Mouse (Mus musculus) lung, postnatal 25 days (tissue): ENCODE results near the gene Rbm15b.

Source experiments
- DNase-seq: peaks from one replicate; pipeline ENCODE4 v3.0.0; 2022; ENCODE audit warnings: low spot score

The Rbm15b gene

GRCm38 (mm10) chr9:106886828-106887702 lies at the start of gene Rbm15b:
TSS of gene Rbm15b (minus strand) at chr9:106887428.
- peak; percentile 98 for DNase-seq

- no peak for DNase-seq
Observed at GRCm38 (mm10) chr9:106934998-106935397, 47.8 kb upstream of the Rbm15b start.

- no peak for DNase-seq
Observed at GRCm38 (mm10) chr9:106914878-106915277, 27.6 kb upstream of the Rbm15b start.

GRCm38 (mm10) chr9:106913759-106914158 lies 26.5 kb upstream of the Rbm15b start:
- DNase-seq: peak; percentile 18

GRCm38 (mm10) chr9:106911624-106912023 lies 24.4 kb upstream of the Rbm15b start:
- DNase-seq: no peak

- DNase-seq: peak; percentile 42
Observed at GRCm38 (mm10) chr9:106908715-106909114, 21.5 kb upstream of the Rbm15b start.

GRCm38 (mm10) chr9:106908174-106908573 lies 20.9 kb upstream of the Rbm15b start:
- DNase-seq: no peak

- no peak for DNase-seq
Observed at GRCm38 (mm10) chr9:106906597-106906996, 19.4 kb upstream of the Rbm15b start.

- peak; percentile 61 for DNase-seq
Observed at GRCm38 (mm10) chr9:106903791-106904134, 16.5 kb upstream of the Rbm15b start.

- DNase-seq: no peak
Observed at GRCm38 (mm10) chr9:106903099-106903790, 16.0 kb upstream of the Rbm15b start.

- no peak for DNase-seq
Observed at GRCm38 (mm10) chr9:106901596-106901995, 14.4 kb upstream of the Rbm15b start.

GRCm38 (mm10) chr9:106898901-106899300 lies 11.7 kb upstream of the Rbm15b start:
- no peak for DNase-seq

GRCm38 (mm10) chr9:106893327-106893726 lies 6.1 kb upstream of the Rbm15b start:
- DNase-seq: no peak

GRCm38 (mm10) chr9:106892552-106892875 lies 5.3 kb upstream of the Rbm15b start:
- no peak for DNase-seq

GRCm38 (mm10) chr9:106891829-106892551 lies 4.8 kb upstream of the Rbm15b start, which contains the start of gene Manf:
TSS of gene Manf (minus strand) at chr9:106891979.
- peak; percentile 99 for DNase-seq

- DNase-seq: no peak
Observed at GRCm38 (mm10) chr9:106891341-106891741, 4.1 kb upstream of the Rbm15b start.

GRCm38 (mm10) chr9:106890496-106891240 lies 3.4 kb upstream of the Rbm15b start:
- DNase-seq: no peak

GRCm38 (mm10) chr9:106889321-106889720 lies 2.1 kb upstream of the Rbm15b start:
- no peak for DNase-seq

- DNase-seq: no peak
Observed at GRCm38 (mm10) chr9:106888346-106888745, 1.1 kb upstream of the Rbm15b start.

GRCm38 (mm10) chr9:106885901-106886731 lies 1.1 kb downstream of the Rbm15b start:
- peak; percentile 45 for DNase-seq
